Mouse (Mus musculus): ENCODE results near the gene Cers1. TPM values are rescaled to one million over a fixed set of nuclear protein-coding genes. Genes with fewer than 3 reads are reported as not detected.

Gene Cers1
- polyA plus RNA-seq, 1 experiment from 2014 or later: 0.15 TPM

GRCm38 (mm10) chr8:70316511-70317504 lies 1.2 kb downstream of the Cers1 start:
- WGBS (ENCODE audit: insufficient replicate concordance): 22% methylated on average over 15 of the region's 15 CpGs
- no peak overlapping the region for H3K27ac ChIP-seq
- ATAC-seq (ENCODE audit: low read depth): peak; percentile 22; the same call in 1 of the 2 replicates
- H3K4me3 ChIP-seq (replicated peaks): peak overlapping the region; percentile 56
- H3K27me3 ChIP-seq: peaks cover 44% of the 10 kb centered on the region
- H3K4me1 ChIP-seq (replicated peaks): peaks cover 22% of the 10 kb centered on the region
- H3K4me2 ChIP-seq: peak overlapping the region; percentile 75
- no peak for DNase-seq
- H3K36me3 ChIP-seq: peaks cover 20% of the 10 kb centered on the region
- no peaks in the 10 kb centered on the region for H3K9me3 ChIP-seq (replicated peaks)
- H3K9ac ChIP-seq: no peak overlapping the region

GRCm38 (mm10) chr8:70317872-70318271 lies 2.3 kb downstream of the Cers1 start:
- no peak overlapping the region for H3K4me2 ChIP-seq
- 63% methylated on average over 5 of the region's 5 CpGs for WGBS (ENCODE audit: insufficient replicate concordance)
- ATAC-seq (ENCODE audit: low read depth) (no peak), DNase-seq (no peak)
- H3K9me3 ChIP-seq (replicated peaks): no peaks in the 10 kb centered on the region
- peaks cover 44% of the 10 kb centered on the region for H3K27me3 ChIP-seq
- H3K9ac ChIP-seq: no peak overlapping the region
- peaks cover 22% of the 10 kb centered on the region for H3K4me1 ChIP-seq (replicated peaks)
- no peak overlapping the region for H3K4me3 ChIP-seq (replicated peaks)
- H3K27ac ChIP-seq: no peak overlapping the region
- peaks cover 9% of the 10 kb centered on the region for H3K36me3 ChIP-seq

- no peak overlapping the region for H3K9ac ChIP-seq
- WGBS (ENCODE audit: insufficient replicate concordance): 75% methylated on average over 3 of the region's 3 CpGs
- peaks cover 19% of the 10 kb centered on the region for H3K4me1 ChIP-seq (replicated peaks)
- ATAC-seq (ENCODE audit: low read depth) (no peak), DNase-seq (no peak)
- no peak overlapping the region for H3K4me2 ChIP-seq
- no peaks in the 10 kb centered on the region; the same call in 1 of the 2 replicates for H3K36me3 ChIP-seq
- H3K27ac ChIP-seq: no peak overlapping the region; the same call in 1 of the 2 replicates
- 0 out of 2 replicates have a peak, but pooled peaks cover 3% of the 10 kb centered on the region for H3K9me3 ChIP-seq (replicated peaks)
- no peak overlapping the region for H3K4me3 ChIP-seq (replicated peaks)
- H3K27me3 ChIP-seq: peaks cover 5% of the 10 kb centered on the region
Observed at GRCm38 (mm10) chr8:70323716-70324115, 8.1 kb downstream of the Cers1 start.

- H3K4me1 ChIP-seq (replicated peaks): peaks cover 55% of the 10 kb centered on the region
Observed at GRCm38 (mm10) chr8:70327512-70327911, 11.9 kb downstream of the Cers1 start.

GRCm38 (mm10) chr8:70329124-70329834 lies 13.7 kb downstream of the Cers1 start, which contains the start of gene Gdf1:
TSS of gene Gdf1 (plus strand) at chr8:70329817.
- peaks cover 38% of the 10 kb centered on the region for H3K36me3 ChIP-seq
- 0 out of 2 replicates have a peak, but pooled peaks cover 3% of the 10 kb centered on the region for H3K9me3 ChIP-seq (replicated peaks)
- no peak within 1 kb of the TSS for H3K4me3 ChIP-seq (replicated peaks)
- H3K4me1 ChIP-seq (replicated peaks): peaks cover 55% of the 10 kb centered on the region
- 0 out of 2 replicates have a peak, but pooled peaks have one; percentile 9 for ATAC-seq (ENCODE audit: low read depth)
- peak within 1 kb of the TSS; percentile 93 for H3K27ac ChIP-seq
- 38% methylated on average over 14 of the region's 14 CpGs for WGBS (ENCODE audit: insufficient replicate concordance)
- H3K9ac ChIP-seq: no peak within 1 kb of the TSS; the same call in 1 of the 2 replicates
- DNase-seq: peak; percentile 50
- H3K27me3 ChIP-seq: no peaks in the 10 kb centered on the region; the same call in 1 of the 2 replicates
- peak within 1 kb of the TSS; percentile 26 for H3K4me2 ChIP-seq

More at GRCm38 (mm10) chr8:70327512-70327911, 11.9 kb downstream of the Cers1 start:
- DNase-seq: peak; percentile 64
- Histone ChIP-seq H3K9me3 (replicated peaks) (0 out of 2 replicates have a peak, but pooled peaks cover 3% of the 10 kb centered on the region), H3K9ac (peak overlapping the region; percentile 41; the same call in 1 of the 2 replicates), H3K4me3 (replicated peaks) (no peak overlapping the region), H3K4me2 (peak overlapping the region; percentile 33), H3K27ac (peak overlapping the region; percentile 93), H3K27me3 (no peaks in the 10 kb centered on the region; the same call in 1 of the 2 replicates), H3K36me3 (peaks cover 20% of the 10 kb centered on the region)
- 60% methylated on average over 6 of the region's 6 CpGs for WGBS (ENCODE audit: insufficient replicate concordance)
- ATAC-seq (ENCODE audit: low read depth): peak; percentile 75

- Histone ChIP-seq H3K4me3 (replicated peaks) (no peak overlapping the region), H3K36me3 (peaks cover 46% of the 10 kb centered on the region), H3K27ac (no peak overlapping the region), H3K9me3 (replicated peaks) (0 out of 2 replicates have a peak, but pooled peaks cover 3% of the 10 kb centered on the region), H3K4me1 (replicated peaks) (peaks cover 55% of the 10 kb centered on the region), H3K27me3 (no peaks in the 10 kb centered on the region; the same call in 1 of the 2 replicates), H3K4me2 (peak overlapping the region; percentile 26), H3K9ac (no peak overlapping the region; the same call in 1 of the 2 replicates)
- peak; percentile 6; the same call in 1 of the 2 replicates for ATAC-seq (ENCODE audit: low read depth)
- WGBS (ENCODE audit: insufficient replicate concordance): 20% methylated on average over 45 of the region's 45 CpGs
- DNase-seq: no peak
Observed at GRCm38 (mm10) chr8:70329835-70330740, 14.5 kb downstream of the Cers1 start.

GRCm38 (mm10) chr8:70330741-70331364 lies 15.3 kb downstream of the Cers1 start:
- no peak overlapping the region for H3K27ac ChIP-seq
- peak; percentile 52 for ATAC-seq (ENCODE audit: low read depth)
- DNase-seq: peak; percentile 55
- no peak overlapping the region for H3K4me3 ChIP-seq (replicated peaks)
- H3K36me3 ChIP-seq: peaks cover 54% of the 10 kb centered on the region
- WGBS (ENCODE audit: insufficient replicate concordance): 55% methylated on average over 53 of the region's 53 CpGs
- H3K4me2 ChIP-seq: peak overlapping the region; percentile 26
- H3K9ac ChIP-seq: no peak overlapping the region; the same call in 1 of the 2 replicates
- peaks cover 55% of the 10 kb centered on the region for H3K4me1 ChIP-seq (replicated peaks)
- H3K9me3 ChIP-seq (replicated peaks): 0 out of 2 replicates have a peak, but pooled peaks cover 3% of the 10 kb centered on the region
- no peaks in the 10 kb centered on the region; the same call in 1 of the 2 replicates for H3K27me3 ChIP-seq

- 91% methylated on average over 19 of the region's 19 CpGs for WGBS (ENCODE audit: insufficient replicate concordance)
- no peak for DNase-seq
Observed at GRCm38 (mm10) chr8:70331526-70331925, 16.0 kb downstream of the Cers1 start.

GRCm38 (mm10) chr8:70332070-70332877 lies 16.7 kb downstream of the Cers1 start:
- H3K27ac ChIP-seq: no peak overlapping the region; the same call in 1 of the 2 replicates
- no peak overlapping the region for H3K4me3 ChIP-seq (replicated peaks)
- 53% methylated on average over 41 of the region's 41 CpGs for WGBS (ENCODE audit: insufficient replicate concordance)
- H3K27me3 ChIP-seq: no peaks in the 10 kb centered on the region; the same call in 1 of the 2 replicates
- H3K36me3 ChIP-seq: peaks cover 68% of the 10 kb centered on the region
- peak; percentile 44 for DNase-seq
- H3K4me2 ChIP-seq: no peak overlapping the region
- ATAC-seq (ENCODE audit: low read depth): 0 out of 2 replicates have a peak, but pooled peaks have one; percentile 32
- H3K4me1 ChIP-seq (replicated peaks): peaks cover 50% of the 10 kb centered on the region
- H3K9me3 ChIP-seq (replicated peaks): 0 out of 2 replicates have a peak, but pooled peaks cover 3% of the 10 kb centered on the region
- H3K9ac ChIP-seq: no peak overlapping the region

More at GRCm38 (mm10) chr8:70331526-70331925, 16.0 kb downstream of the Cers1 start:
- Histone ChIP-seq H3K27me3 (no peaks in the 10 kb centered on the region; the same call in 1 of the 2 replicates), H3K4me2 (no peak overlapping the region), H3K36me3 (peaks cover 60% of the 10 kb centered on the region), H3K27ac (no peak overlapping the region), H3K9ac (no peak overlapping the region), H3K9me3 (replicated peaks) (0 out of 2 replicates have a peak, but pooled peaks cover 3% of the 10 kb centered on the region), H3K4me1 (replicated peaks) (peaks cover 55% of the 10 kb centered on the region), H3K4me3 (replicated peaks) (no peak overlapping the region)
- no peak for ATAC-seq (ENCODE audit: low read depth)
